Mouse (Mus musculus) spleen, postnatal 14 days (tissue): ENCODE measurements at regions not wholly inside any gene's neighbourhood (a gene's known extent, or its start where the extent isn't known, plus 50 kb on each side); places are given as distances from the start of the nearest gene placed in this dataset.

ENCODE experiments used
- DNase-seq, 2 experiments: peaks; one replicate each; pipeline ENCODE4 v3.0.0; 2021 to 2022; ENCODE audit warnings: low spot score in 2 of 2

DNA sequence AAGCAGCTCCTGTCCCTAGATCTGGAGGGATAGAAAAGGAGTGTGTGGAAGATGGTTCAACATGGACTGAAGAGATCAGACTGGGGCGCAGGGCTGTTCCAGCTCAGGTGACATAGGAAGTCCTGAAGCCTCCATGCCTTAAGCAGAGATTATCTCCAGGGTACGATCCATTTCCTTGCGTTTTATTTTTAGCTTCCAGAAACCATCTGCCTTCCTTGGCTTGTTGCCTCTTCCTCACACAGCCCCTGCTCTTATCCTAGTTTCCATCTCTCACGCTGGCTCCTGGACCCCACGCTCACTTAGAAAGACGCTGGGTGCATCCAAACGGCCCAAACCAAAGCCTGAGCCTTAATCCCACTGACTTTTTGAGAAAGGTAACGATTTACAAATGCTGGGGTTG is 206.8 kb upstream of the Daam1 start:
- DNase-seq: no peak

- no peak for DNase-seq
Observed at GRCm38 (mm10) chr12:71624676-71625075, 206.2 kb upstream of the Daam1 start.

DNA sequence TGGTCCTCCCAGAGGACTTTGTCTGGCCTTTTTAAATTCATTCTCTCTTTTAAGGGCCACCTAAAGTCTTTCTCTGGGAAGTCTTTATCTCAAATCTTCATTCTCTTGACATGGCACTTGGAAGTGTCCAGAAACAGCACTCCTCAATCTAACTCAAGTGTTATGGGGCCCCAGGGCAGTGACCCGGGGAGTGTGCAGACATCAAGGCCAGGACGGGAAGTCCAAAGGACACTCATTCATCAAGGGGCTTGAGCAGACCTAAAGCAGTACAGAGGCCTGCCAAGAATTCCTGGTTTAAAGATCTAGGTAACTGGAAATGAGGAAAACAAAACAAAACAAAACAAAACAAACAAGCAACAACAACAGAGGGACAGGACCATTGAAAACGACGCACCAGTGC is 205.8 kb upstream of the Daam1 start:
- no peak for DNase-seq

GRCm38 (mm10) chr12:71626801-71627200 is 204.1 kb upstream of the Daam1 start:
- no peak for DNase-seq

DNA sequence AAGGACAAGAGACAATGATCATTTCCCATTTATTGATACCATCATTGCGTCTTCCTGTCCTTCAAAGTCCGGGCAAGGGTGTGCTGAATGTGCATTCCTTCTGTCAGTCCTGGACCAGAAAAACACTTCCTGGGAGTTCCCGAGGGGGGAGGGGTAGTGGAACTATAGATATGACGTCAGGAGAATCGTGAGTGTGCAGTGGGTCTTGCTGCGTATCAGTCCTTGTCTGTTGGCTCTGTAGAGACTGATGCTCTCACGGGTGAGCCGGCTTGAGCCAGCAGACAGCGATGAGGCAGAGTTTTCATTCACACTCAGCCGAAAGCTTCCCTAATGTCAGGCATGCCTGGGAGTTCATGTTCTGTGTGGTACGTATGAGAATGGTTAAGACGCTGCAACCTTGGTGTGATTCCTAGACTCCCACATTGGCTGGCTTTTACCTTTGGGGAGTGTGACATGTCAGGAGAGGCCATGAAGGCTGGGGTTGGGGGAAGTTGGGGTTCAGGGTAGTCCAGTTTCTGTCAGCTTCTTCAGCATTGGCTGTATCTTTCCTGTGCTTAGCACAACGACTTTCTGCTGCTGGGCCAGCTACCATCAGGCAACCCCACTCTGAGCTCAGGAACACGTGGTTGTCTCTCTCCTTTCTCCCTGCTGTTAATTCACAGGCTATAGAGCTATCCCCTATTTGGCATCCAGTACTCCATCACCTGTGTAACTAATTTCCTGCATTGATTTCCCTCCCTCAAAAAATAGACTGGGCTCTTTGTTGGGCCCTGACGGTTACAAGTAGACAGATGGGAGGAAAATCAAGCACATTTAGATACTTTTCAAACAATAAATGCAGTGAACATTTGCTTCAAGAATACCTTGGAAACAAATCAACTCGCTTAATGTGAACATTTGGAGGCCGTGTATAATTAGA is 203.2 kb upstream of the Daam1 start:
- DNase-seq: no peak

DNA sequence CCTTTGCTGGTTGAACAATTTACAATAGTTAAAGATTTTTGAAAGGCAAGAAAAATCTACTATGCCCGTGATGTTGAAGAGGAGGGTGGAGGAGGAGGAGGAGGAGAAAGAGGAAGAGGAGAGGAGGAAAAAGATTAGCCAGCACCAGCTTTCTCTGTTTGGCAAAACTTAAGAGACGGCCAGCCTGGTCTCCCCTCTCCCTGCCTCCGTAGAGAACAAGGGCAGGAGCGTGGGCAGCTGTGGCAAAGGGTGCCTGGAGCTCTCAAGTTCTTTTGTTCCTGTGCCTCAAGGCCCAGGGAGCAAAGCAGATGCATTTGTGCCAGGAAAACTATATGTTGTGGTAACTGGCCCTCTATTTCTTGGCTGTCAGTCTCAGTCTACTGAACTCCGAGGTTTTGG is 202.5 kb upstream of the Daam1 start:
- no peak for DNase-seq

GRCm38 (mm10) chr12:71628796-71629195 is 202.1 kb upstream of the Daam1 start:
- no peak for DNase-seq

DNA sequence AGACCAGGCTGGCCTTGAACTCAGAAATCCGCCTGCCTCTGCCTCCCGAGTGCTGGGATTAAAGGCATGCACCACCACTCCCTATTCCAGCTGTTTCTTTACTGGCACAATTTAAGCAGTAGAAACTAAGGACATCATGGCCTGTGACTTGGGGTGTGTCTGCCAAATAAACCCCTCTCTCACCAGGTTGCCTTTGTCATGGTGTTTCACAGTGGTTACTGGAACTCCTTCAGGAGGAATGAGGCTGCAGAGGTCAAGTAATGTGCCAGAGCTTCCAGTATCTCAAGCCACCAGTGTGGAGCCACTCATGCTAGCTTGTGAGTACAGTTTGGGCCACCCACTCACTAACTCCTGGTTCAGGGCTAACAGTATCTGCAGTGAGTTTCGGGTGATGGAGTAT is 200.5 kb upstream of the Daam1 start:
- DNase-seq: no peak

DNA sequence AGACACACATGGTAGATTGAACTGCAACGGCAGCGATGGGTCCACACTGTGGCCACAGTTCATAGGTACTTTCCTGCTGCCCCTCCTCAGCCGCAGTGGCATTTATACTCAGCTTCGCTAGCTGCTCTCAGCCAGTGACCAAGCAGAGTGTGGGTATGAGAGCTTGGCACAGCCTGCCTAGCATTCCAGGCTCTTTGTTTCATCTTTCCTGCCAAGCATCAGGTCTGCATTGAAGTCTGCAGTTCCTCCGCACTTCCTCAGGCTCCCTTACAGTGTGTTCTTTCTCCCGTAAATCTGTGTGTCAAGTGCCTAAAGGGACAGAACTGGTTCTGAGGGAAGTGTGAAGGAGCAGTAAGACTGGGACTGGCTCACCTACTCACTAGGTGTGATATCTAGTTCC is 194.6 kb upstream of the Daam1 start:
- no peak for DNase-seq

- DNase-seq: no peak
Observed at GRCm38 (mm10) chr12:71637248-71637647, 193.6 kb upstream of the Daam1 start.

GRCm38 (mm10) chr12:71638246-71638645 is 192.6 kb upstream of the Daam1 start:
- no peak for DNase-seq

DNA sequence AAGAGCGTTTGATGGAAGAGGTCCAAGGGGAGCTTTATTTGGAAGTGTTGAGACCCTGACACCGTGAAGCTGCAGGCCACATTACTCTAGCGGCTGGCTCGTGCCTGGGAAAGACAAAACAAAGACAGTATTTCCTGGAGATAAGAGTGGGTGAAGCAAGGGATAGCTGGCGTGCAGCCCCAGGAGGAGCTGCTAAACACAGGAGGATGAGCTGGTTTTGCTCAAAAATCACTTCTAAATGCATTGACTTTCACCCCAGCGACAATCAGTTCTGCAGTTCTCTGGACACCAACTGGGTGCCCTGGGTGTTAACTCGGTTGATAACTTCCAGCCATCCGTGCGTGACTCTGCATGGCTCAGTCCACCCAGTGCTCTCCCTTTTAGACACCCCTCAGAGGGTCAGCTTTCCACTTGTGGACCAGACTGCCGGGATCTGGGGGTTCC is 190.8 kb upstream of the Daam1 start:
- no peak for DNase-seq

DNA sequence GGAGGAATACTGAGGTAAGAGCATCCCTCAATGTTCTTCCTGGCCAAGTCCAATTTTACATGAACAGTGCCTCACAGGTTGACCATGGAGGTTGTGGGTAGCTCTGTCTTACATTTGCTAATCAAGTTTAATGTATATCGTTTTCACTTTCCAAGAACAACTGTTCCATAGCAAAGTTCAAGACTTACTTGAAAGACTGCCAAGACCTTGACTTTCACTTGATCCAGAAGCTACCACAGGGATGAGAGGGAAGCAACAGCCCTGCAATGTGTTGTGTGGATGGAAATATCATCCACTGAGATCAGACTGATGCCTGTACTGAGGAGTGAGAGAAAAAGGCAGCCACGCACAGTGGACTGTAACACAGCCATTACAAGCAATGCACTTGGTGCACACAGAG is 189.4 kb upstream of the Daam1 start:
- no peak for DNase-seq

DNA sequence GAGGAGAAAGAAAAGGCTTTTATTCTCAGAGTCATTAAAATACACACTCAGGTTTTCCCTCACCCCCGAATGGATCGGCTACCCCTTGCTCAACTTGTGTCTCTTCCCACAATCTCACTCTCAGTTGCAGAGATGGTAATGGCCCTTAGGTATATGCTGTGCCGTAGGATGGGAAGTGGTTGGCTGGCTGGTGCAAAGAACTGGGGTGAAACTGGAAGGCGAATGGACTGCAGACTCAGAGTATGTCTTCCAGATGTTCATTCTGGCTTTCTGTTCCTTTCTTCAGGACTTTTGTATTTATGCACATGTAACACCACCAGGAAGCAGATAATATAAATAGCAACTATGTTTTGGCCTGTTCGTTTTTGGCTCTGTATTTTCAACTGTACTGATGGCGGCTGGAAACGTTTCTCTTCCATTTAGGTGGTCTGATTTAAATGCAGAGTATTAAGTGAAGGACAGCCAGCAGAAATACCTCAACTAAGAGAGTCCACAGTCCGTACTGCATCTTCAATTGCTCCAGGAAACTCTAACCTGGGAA is 188.0 kb upstream of the Daam1 start:
- no peak for DNase-seq

- DNase-seq: no peak
Observed at GRCm38 (mm10) chr12:71651251-71651650, 179.6 kb upstream of the Daam1 start.

DNA sequence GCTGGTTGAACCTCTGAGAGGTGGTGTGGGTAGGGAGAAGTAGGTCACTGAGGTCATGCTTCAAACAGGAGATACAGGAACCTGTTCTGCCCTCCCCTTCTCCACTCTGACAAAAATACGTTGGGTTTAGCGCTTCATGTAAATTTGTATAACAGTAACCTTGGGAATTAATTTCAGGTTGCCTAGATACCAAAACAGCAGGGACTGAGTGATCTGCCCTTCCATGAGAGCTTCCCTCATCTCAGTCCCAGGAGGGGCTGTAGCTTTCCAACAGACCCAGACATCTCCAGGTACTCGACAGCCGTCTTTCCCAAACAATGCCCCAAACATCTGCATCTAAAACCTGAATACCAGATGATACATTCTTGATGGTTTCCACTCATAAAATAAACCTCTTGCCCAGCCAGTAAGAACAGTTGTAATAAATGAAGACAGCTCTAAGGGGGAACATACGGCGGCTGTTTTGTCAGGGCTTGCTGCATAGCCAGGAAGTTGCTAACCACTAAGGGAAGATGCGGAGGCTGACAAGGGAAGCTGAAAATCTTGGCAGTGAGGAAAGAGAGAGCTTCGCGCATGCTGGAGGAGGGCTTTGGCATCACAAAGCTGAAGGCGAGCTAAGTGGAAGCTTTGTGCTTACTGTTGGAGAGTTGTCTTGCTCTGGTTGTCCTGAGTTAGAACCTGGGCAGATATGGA is 137.4 kb upstream of the Daam1 start:
- no peak for DNase-seq

GRCm38 (mm10) chr12:71701753-71702152 is 129.1 kb upstream of the Daam1 start:
- no peak for DNase-seq

DNA sequence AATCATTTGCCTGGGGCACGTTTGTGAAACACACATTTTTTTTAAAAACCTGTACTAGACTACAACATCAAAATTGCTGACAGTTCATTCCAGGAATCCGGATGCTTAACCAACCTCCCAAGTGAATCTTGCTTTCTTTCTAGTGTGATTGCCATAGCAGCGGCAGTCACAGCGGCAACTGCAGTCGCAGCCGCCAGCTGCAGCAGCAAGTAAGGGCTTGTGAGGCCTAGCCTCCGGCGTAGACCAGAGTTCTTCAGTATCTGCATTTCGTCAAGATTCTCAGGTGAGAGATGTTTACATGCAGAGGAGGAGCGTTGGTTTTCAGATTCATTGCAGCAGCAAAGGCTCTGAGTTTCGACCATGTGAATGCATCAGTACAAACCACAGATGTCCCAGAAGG is 128.7 kb upstream of the Daam1 start:
- DNase-seq: no peak

- DNase-seq: no peak
Observed at GRCm38 (mm10) chr12:71703146-71703902, 127.6 kb upstream of the Daam1 start.

- no peak for DNase-seq
Observed at GRCm38 (mm10) chr12:71704431-71704830, 126.4 kb upstream of the Daam1 start.

DNA sequence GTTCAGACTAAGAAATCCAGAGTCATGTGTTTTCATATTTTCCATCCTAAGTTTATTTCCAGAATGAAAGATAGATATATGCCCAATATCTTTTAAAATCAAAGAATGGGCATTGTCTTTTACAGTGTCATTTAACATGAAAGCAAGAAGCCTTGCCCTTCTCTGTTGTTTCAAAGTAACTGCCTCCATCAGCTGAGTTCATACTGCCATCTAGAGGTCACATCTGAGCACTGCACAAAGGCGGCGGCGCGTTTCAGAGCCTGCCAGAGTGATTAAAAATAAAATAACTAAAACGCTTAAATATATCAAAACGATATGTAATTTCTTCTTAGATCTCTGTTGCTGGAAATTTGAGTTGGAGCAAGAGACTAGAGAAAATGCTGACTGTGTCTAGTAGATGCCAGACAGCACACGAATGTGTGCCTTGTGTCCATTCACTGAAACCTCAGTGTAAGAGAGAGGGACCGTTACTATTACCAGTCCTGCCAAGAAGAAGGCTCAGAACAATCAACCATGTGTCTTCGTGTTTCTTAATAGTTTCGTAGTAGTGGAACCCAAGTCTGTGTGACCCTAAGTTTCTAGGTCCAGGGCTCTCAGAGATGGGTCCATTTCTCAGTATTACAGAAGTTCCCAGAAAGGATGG is 123.0 kb upstream of the Daam1 start:
- DNase-seq: peak in 1 of 2 experiments; percentile 21

DNA sequence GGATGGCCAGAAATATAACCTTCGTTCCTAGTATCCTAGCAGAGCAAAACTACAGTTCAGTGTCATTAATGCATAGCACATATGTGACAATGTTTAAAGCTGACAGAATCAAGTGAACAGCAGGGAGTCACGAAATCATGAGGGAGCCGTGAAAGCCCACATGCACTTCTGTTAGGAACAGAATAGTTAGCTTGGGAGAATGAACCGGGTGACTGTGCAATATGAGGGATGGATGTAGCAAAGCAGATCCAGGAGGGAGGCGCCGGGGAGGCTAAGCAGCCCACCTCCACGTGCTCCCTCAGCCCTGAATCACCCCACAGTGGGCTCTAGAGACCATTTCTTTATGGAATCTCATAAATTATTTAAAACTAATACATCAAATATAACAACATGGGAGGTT is 116.3 kb upstream of the Daam1 start:
- DNase-seq: no peak
